Mouse (Mus musculus) MEL (cell line): Measurements from ENCODE around the gene Rpl6. TPM values are rescaled to one million over a fixed set of nuclear protein-coding genes. Genes with fewer than 3 reads are reported as not detected.

Source experiments
- DNase-seq: peaks from one replicate; pipeline ENCODE4 v3.0.0; 2011; ENCODE audit warnings: low read depth, low spot score
- H3K27ac ChIP-seq: 2 replicates; pipeline ENCODE4 v1.5.1; 2012; ENCODE audit warnings: low read depth, mild to moderate bottlenecking, control low read depth, low read length, moderate library complexity; ENCODE audit not compliant: control insufficient read depth
- H3K27me3 ChIP-seq, 2 experiments: fragments of 150-350 bp in 1 of 2; sonication (generic) in 1 of 2; 2 replicates each; pipeline ENCODE4 v1.6.1; 2012; ENCODE audit warnings: low read length in 2 of 2, mild to moderate bottlenecking in 2 of 2, improper control_type of control experiment in 1 of 2, moderate library complexity in 1 of 2; ENCODE audit not compliant: insufficient read depth in 2 of 2, control insufficient read depth in 1 of 2
- H3K36me3 ChIP-seq, 2 experiments: 2 replicates each; pipeline ENCODE4 v1.6.1; 2012 to 2014; ENCODE audit warnings: low read length in 2 of 2, improper control_type of control experiment in 1 of 2, inconsistent platforms in 1 of 2, mild to moderate bottlenecking in 1 of 2; ENCODE audit not compliant: insufficient read depth in 2 of 2, control insufficient read depth in 1 of 2
- H3K4me1 ChIP-seq, 2 experiments: fragments of 150-350 bp in 1 of 2; sonication (generic) in 1 of 2; 2 replicates each; pipeline ENCODE4 v1.6.1; 2012; ENCODE audit warnings: low read length in 2 of 2, improper control_type of control experiment in 1 of 2, mild to moderate bottlenecking in 1 of 2; ENCODE audit not compliant: insufficient read depth in 2 of 2, control insufficient read depth in 1 of 2
- H3K4me3 ChIP-seq, 2 experiments: fragments of 150-350 bp in 1 of 2; sonication (generic) in 1 of 2; 2 replicates each; pipeline ENCODE4 v1.5.1; 2012; ENCODE audit warnings: low read depth in 2 of 2, low read length in 2 of 2, mild to moderate bottlenecking in 2 of 2, moderate library complexity in 2 of 2, control low read depth in 1 of 2, improper control_type of control experiment in 1 of 2; ENCODE audit not compliant: control insufficient read depth in 1 of 2, insufficient read depth in 1 of 2
- H3K79me2 ChIP-seq: 2 replicates; pipeline ENCODE4 v1.6.1; 2012; ENCODE audit warnings: mild to moderate bottlenecking, low read length, moderate library complexity; ENCODE audit not compliant: control insufficient read depth, poor library complexity, insufficient read depth
- H3K9ac ChIP-seq: 2 replicates; pipeline ENCODE4 v1.6.1; 2012; ENCODE audit warnings: low read depth, mild to moderate bottlenecking, control low read depth, low read length, moderate library complexity; ENCODE audit not compliant: control insufficient read depth, poor library complexity, severe bottlenecking
- H3K9me3 ChIP-seq: fragments of 150-350 bp; sonication (generic); replicated peaks from 2 replicates; pipeline ENCODE4 v1.6.1; 2012; ENCODE audit warnings: mild to moderate bottlenecking, low read length, improper control_type of control experiment, moderate library complexity; ENCODE audit not compliant: insufficient read depth
- BHLHE40 ChIP-seq: IDR thresholded peaks from 2 replicates; pipeline ENCODE4 v1.6.1; 2012; ENCODE audit warnings: low read depth, mild to moderate bottlenecking, inconsistent platforms, low read length, improper control_type of control experiment, borderline replicate concordance
- CHD1 ChIP-seq: IDR thresholded peaks from 2 replicates; pipeline ENCODE4 v1.6.1; 2012; ENCODE audit warnings: low read depth, mild to moderate bottlenecking, inconsistent platforms, low read length, improper control_type of control experiment
- CHD2 ChIP-seq: IDR thresholded peaks from 2 replicates; pipeline ENCODE4 v1.6.1; 2011; ENCODE audit warnings: low read length, improper control_type of control experiment
- CTCF ChIP-seq, 3 experiments: IDR thresholded peaks in 2 of 3; conservative IDR thresholded peaks in 1 of 3; 2 replicates each; pipeline ENCODE4 v1.5.1; 2011 to 2012; ENCODE audit warnings: low read length in 3 of 3, low read depth in 2 of 3, mild to moderate bottlenecking in 2 of 3, improper control_type of control experiment in 1 of 3, inconsistent platforms in 1 of 3, mixed read lengths in 1 of 3, moderate library complexity in 1 of 3; ENCODE audit not compliant: control insufficient read depth in 1 of 3, insufficient read depth in 1 of 3, poor library complexity in 1 of 3, severe bottlenecking in 1 of 3
- E2F4 ChIP-seq: IDR thresholded peaks from 2 replicates; pipeline ENCODE4 v1.6.1; 2011; ENCODE audit warnings: low read depth, low read length, improper control_type of control experiment, borderline replicate concordance
- ELF1 ChIP-seq: IDR thresholded peaks from 2 replicates; pipeline ENCODE4 v1.6.1; 2014; ENCODE audit warnings: low read depth, mild to moderate bottlenecking, inconsistent platforms, low read length, improper control_type of control experiment, moderate library complexity
- EP300 ChIP-seq, 2 experiments: IDR thresholded peaks; 2 replicates each; pipeline ENCODE4 v1.6.1; 2011; ENCODE audit warnings: improper control_type of control experiment in 2 of 2, low read length in 2 of 2, low read depth in 1 of 2, mild to moderate bottlenecking in 1 of 2
- ETS1 ChIP-seq: IDR thresholded peaks from 2 replicates; pipeline ENCODE4 v1.6.1; 2012; ENCODE audit warnings: low read depth, mild to moderate bottlenecking, inconsistent platforms, low read length, improper control_type of control experiment, moderate library complexity
- GABPA ChIP-seq: IDR thresholded peaks from 2 replicates; pipeline ENCODE4 v1.6.1; 2012; ENCODE audit warnings: low read depth, mild to moderate bottlenecking, inconsistent platforms, low read length, improper control_type of control experiment, moderate library complexity
- GATA1 ChIP-seq: IDR thresholded peaks from 2 replicates; pipeline ENCODE4 v1.6.1; 2011; ENCODE audit warnings: low read depth, low read length, improper control_type of control experiment
- HCFC1 ChIP-seq: IDR thresholded peaks from 2 replicates; pipeline ENCODE4 v1.6.1; 2012; ENCODE audit warnings: low read depth, mild to moderate bottlenecking, inconsistent platforms, low read length, improper control_type of control experiment, moderate library complexity
- MAFK ChIP-seq: IDR thresholded peaks from 2 replicates; pipeline ENCODE4 v1.6.1; 2011; ENCODE audit warnings: low read depth, mild to moderate bottlenecking, low read length, improper control_type of control experiment, borderline replicate concordance
- MAX ChIP-seq: IDR thresholded peaks from 2 replicates; pipeline ENCODE4 v1.6.1; 2011; ENCODE audit warnings: low read length, improper control_type of control experiment
- MAZ ChIP-seq: IDR thresholded peaks from 2 replicates; pipeline ENCODE4 v1.6.1; 2012; ENCODE audit warnings: low read depth, mild to moderate bottlenecking, inconsistent platforms, low read length, improper control_type of control experiment
- MEF2A ChIP-seq: IDR thresholded peaks from 2 replicates; pipeline ENCODE4 v1.6.1; 2014; ENCODE audit warnings: low read depth, mild to moderate bottlenecking, inconsistent platforms, low read length, improper control_type of control experiment; ENCODE audit not compliant: poor library complexity, insufficient replicate concordance, severe bottlenecking; ENCODE audit errors: extremely low read depth
- MXI1 ChIP-seq: IDR thresholded peaks from 2 replicates; pipeline ENCODE4 v1.6.1; 2011; ENCODE audit warnings: mild to moderate bottlenecking, low read depth, low read length, improper control_type of control experiment
- MYB ChIP-seq: IDR thresholded peaks from 2 replicates; pipeline ENCODE4 v1.6.1; 2011; ENCODE audit warnings: mild to moderate bottlenecking, low read depth, low read length, improper control_type of control experiment
- NELFE ChIP-seq: IDR thresholded peaks from 2 replicates; pipeline ENCODE4 v1.6.1; 2011; ENCODE audit warnings: low read depth, low read length, improper control_type of control experiment
- NRF1 ChIP-seq: IDR thresholded peaks from 2 replicates; pipeline ENCODE4 v1.6.1; 2014; ENCODE audit warnings: low read depth, mild to moderate bottlenecking, inconsistent platforms, low read length, improper control_type of control experiment, moderate library complexity; ENCODE audit not compliant: poor library complexity, insufficient read depth, severe bottlenecking
- POLR2A ChIP-seq, 2 experiments: IDR thresholded peaks; 2 replicates each; pipeline ENCODE4 v1.6.1; 2011 to 2012; ENCODE audit warnings: low read length in 2 of 2, mild to moderate bottlenecking in 2 of 2, control low read depth in 1 of 2, improper control_type of control experiment in 1 of 2, low read depth in 1 of 2, moderate library complexity in 1 of 2; ENCODE audit not compliant: control insufficient read depth in 1 of 2, insufficient read depth in 1 of 2, poor library complexity in 1 of 2
- POLR2AphosphoS2 ChIP-seq: IDR thresholded peaks from 2 replicates; pipeline ENCODE4 v1.6.1; 2011; ENCODE audit warnings: low read length, improper control_type of control experiment
- POLR2AphosphoS5 ChIP-seq: IDR thresholded peaks from 2 replicates; pipeline ENCODE4 v1.6.1; 2012; ENCODE audit warnings: low read depth, borderline replicate concordance, mild to moderate bottlenecking, inconsistent platforms, low read length, moderate library complexity, mixed read lengths
- RAD21 ChIP-seq: IDR thresholded peaks from 2 replicates; pipeline ENCODE4 v1.6.1; 2011; ENCODE audit warnings: mild to moderate bottlenecking, low read depth, low read length, improper control_type of control experiment
- RCOR1 ChIP-seq: IDR thresholded peaks from 2 replicates; pipeline ENCODE4 v1.6.1; 2012; ENCODE audit warnings: low read depth, mild to moderate bottlenecking, inconsistent platforms, low read length, improper control_type of control experiment
- SMC3 ChIP-seq: IDR thresholded peaks from 2 replicates; pipeline ENCODE4 v1.6.1; 2011; ENCODE audit warnings: low read depth, low read length, improper control_type of control experiment
- TAL1 ChIP-seq: IDR thresholded peaks from 2 replicates; pipeline ENCODE4 v1.6.1; 2012; ENCODE audit warnings: mild to moderate bottlenecking, inconsistent platforms, low read length, moderate library complexity, mixed read lengths
- TBP ChIP-seq: IDR thresholded peaks from 2 replicates; pipeline ENCODE4 v1.8.0; 2011; ENCODE audit warnings: low read depth, low read length, improper control_type of control experiment
- TCF12 ChIP-seq: IDR thresholded peaks from 2 replicates; pipeline ENCODE4 v1.6.1; 2014; ENCODE audit warnings: low read depth, mild to moderate bottlenecking, inconsistent platforms, low read length, improper control_type of control experiment, moderate library complexity
- UBTF ChIP-seq: IDR thresholded peaks from 2 replicates; pipeline ENCODE4 v1.6.1; 2012; ENCODE audit warnings: low read depth, mild to moderate bottlenecking, inconsistent platforms, low read length, improper control_type of control experiment, moderate library complexity, borderline replicate concordance; ENCODE audit not compliant: insufficient read depth
- USF1 ChIP-seq: IDR thresholded peaks from 2 replicates; pipeline ENCODE4 v1.6.1; 2014; ENCODE audit warnings: low read depth, mild to moderate bottlenecking, inconsistent platforms, low read length, improper control_type of control experiment, moderate library complexity
- USF2 ChIP-seq, 2 experiments: IDR thresholded peaks; 2 replicates each; pipeline ENCODE4 v1.6.1; 2011 to 2012; ENCODE audit warnings: improper control_type of control experiment in 2 of 2, low read length in 2 of 2, borderline replicate concordance in 1 of 2, inconsistent platforms in 1 of 2, low read depth in 1 of 2, mild to moderate bottlenecking in 1 of 2; ENCODE audit not compliant: insufficient read depth in 1 of 2
- ZC3H11A ChIP-seq: IDR thresholded peaks from 2 replicates; pipeline ENCODE4 v1.6.1; 2012; ENCODE audit warnings: low read depth, mild to moderate bottlenecking, inconsistent platforms, low read length, improper control_type of control experiment
- ZKSCAN1 ChIP-seq: IDR thresholded peaks from 2 replicates; pipeline ENCODE4 v1.6.1; 2012; ENCODE audit warnings: low read depth, mild to moderate bottlenecking, inconsistent platforms, low read length, improper control_type of control experiment, moderate library complexity
- ZMIZ1 ChIP-seq: IDR thresholded peaks from 2 replicates; pipeline ENCODE4 v1.6.1; 2012; ENCODE audit warnings: low read depth, mild to moderate bottlenecking, inconsistent platforms, low read length, improper control_type of control experiment, moderate library complexity
- ZNF384 ChIP-seq: IDR thresholded peaks from 2 replicates; pipeline ENCODE4 v1.6.1; 2012; ENCODE audit warnings: low read depth, mild to moderate bottlenecking, inconsistent platforms, low read length, improper control_type of control experiment
- polyA plus RNA-seq, 2 experiments: library from polyadenylated mRNA; stranded (reverse) in 1 of 2; unstranded in 1 of 2; fragments of >175 nt in 1 of 2; fragments of >200 nt in 1 of 2; gene quantifications; 2 replicates each; pipeline versions ENCODE4 v1.2.1 to v1.2.4; 2012; ENCODE audit warnings: low replicate concordance in 2 of 2, low read depth in 1 of 2; ENCODE audit not compliant: insufficient read length in 2 of 2, insufficient read depth in 1 of 2, missing spikeins in 1 of 2
- total RNA-seq: library from RNA; depleted of rRNA; stranded (reverse); fragments of 300-350 nt; gene quantifications from 2 replicates; pipeline ENCODE4 v1.2.3, GENCODE M21; 2012

Gene Rpl6
- total and polyA plus RNA-seq, 3 experiments: 850 to 2,901 (median 2,779) TPM

- peak within 1 kb of the TSS; percentile 96 for H3K9ac ChIP-seq
- H3K27ac ChIP-seq: peak within 1 kb of the TSS; percentile 86
- H3K36me3 ChIP-seq: peaks cover 0 to 14% of the 10 kb centered on the region in 2 experiments; a peak in 2 of 4 replicates
- H3K4me1 ChIP-seq: peaks cover 2 to 9% of the 10 kb centered on the region in 2 experiments; a peak in 2 of 4 replicates
- H3K27me3 ChIP-seq: no peaks in the 10 kb centered on the region
- H3K79me2 ChIP-seq: peaks cover 47% of the 10 kb centered on the region
- no peaks in the 10 kb centered on the region for H3K9me3 ChIP-seq
- peak; percentile 87 for DNase-seq
- peak within 1 kb of the TSS; percentile 99 to 100 for H3K4me3 ChIP-seq
- TF ChIP-seq ZNF384 (no peak), MAZ (peak; percentile 97), ELF1 (peak; percentile 88), MAX (no peak), MXI1 (0 out of 2 replicates have a peak, but pooled peaks have one; percentile 50), NELFE (peak; percentile 95), CHD1 (no peak), USF1 (no peak), POLR2AphosphoS2 (peak; percentile 90), RCOR1 (no peak), POLR2AphosphoS5 (no peak), GABPA (no peak), USF2 (IDR thresholded peaks at IDR 0.05; ENCODE audit: borderline replicate concordance in 1 of 2, insufficient read depth in 1 of 2, low read depth in 1 of 2, low read length in 2 of 2) (no peak), UBTF (no peak), SMC3 (no peak), GATA1 (no peak), TBP (peak; percentile 32; the same call in 1 of the 2 replicates), MYB (no peak; the same call in 1 of the 2 replicates), MEF2A (peak; percentile 25; the same call in 1 of the 2 replicates), ETS1 (peak; percentile 45), E2F4 (no peak), MAFK (no peak), ZMIZ1 (peak; percentile 88), ZC3H11A (no peak), POLR2A (IDR thresholded peaks at IDR 0.05; ENCODE audit: control insufficient read depth in 1 of 2, insufficient read depth in 1 of 2, low read depth in 1 of 2, low read length in 2 of 2, poor library complexity in 1 of 2) (peak; percentile 78 to 98; a peak in 3 of 4 replicates), HCFC1 (peak; percentile 87), ZKSCAN1 (no peak), CHD2 (no peak), BHLHE40 (no peak), RAD21 (no peak), CTCF (IDR thresholded peaks at IDR 0.05 in 2 of 3, conservative IDR thresholded peaks at IDR 0.05 in 1 of 3; ENCODE audit: control insufficient read depth in 1 of 3, insufficient read depth in 1 of 3, low read depth in 2 of 3, low read length in 3 of 3, poor library complexity in 1 of 3, severe bottlenecking in 1 of 3) (no peak; a peak in 1 of 6 replicates), TAL1 (no peak), TCF12 (peak; percentile 31; the same call in 1 of the 2 replicates), NRF1 (peak; percentile 31; the same call in 1 of the 2 replicates), EP300 (IDR thresholded peaks at IDR 0.05; ENCODE audit: low read depth in 1 of 2, low read length in 2 of 2) (no peak)
Measured at GRCm38 (mm10) chr5:121190836-121191583, 13.3 kb upstream of the Rpl6 start, which contains the start of gene Ptpn11. Ptpn11 (minus strand) TSS chr5:121191397.
